ENCODE assay signal across 26 mouse cellular contexts in the genomic region with DNA sequence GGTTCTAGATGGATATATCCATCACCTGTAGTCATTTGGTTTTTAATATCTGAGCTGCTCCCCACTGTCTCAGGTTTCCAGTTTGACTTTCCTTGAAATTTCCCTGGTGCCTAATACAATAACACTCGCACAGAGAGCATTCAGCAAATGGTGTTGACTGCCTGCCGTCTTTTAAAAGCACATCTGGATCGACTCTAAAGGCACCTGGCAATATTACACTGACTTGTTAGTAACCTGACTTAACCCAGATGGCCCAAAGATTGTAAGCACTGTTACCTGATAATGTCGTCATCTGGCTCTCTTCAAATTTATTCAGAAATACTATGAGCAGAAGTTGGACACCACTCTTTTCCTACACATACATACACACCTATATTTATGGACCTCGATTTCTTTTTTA.
A peak's percentile ranks its signal among the peaks of the same experiment; 100 is the strongest.
DNase-seq lines count a peak whose midpoint lies in the region; ATAC-seq lines count a peak whose summit lies in the region.
"Had no signal": no experiment of that assay in that cellular context is flagged by ENCODE, and none has a peak within 500 bp of the region (broad histone marks: within the 10 kb centered on the region; RNA-seq: fewer than 3 reads in every experiment).

No protein-coding gene starts in this region.

- H3K9me3 ChIP-seq in heart, embryonic 14.5 days (ENCODE audit: control insufficient read depth, low read length): no peaks in the 10 kb centered on the region
- H3K9me3 ChIP-seq in embryonic facial prominence, embryonic 11.5 days (replicated peaks; ENCODE audit: control insufficient read depth, low read length): no peaks in the 10 kb centered on the region
- H3K9me3 ChIP-seq in limb, embryonic 11.5 days (ENCODE audit: control insufficient read depth, low read length): no peaks in the 10 kb centered on the region
- no peaks in the 10 kb centered on the region for H3K9me3 ChIP-seq in midbrain, embryonic 16.5 days (replicated peaks; ENCODE audit: control insufficient read depth, low read length, poor library complexity, severe bottlenecking)
- H3K9me3 ChIP-seq: forebrain, embryonic 13.5 days; hindbrain, embryonic 10.5 days had no signal

- H3K9ac ChIP-seq in heart, embryonic 14.5 days (ENCODE audit: low read length): no peak overlapping the region
- no peak overlapping the region for H3K9ac ChIP-seq in embryonic facial prominence, embryonic 11.5 days (replicated peaks; ENCODE audit: low read length)
- no peak overlapping the region for H3K9ac ChIP-seq in limb, embryonic 11.5 days (ENCODE audit: low read length)
- no peak overlapping the region for H3K9ac ChIP-seq in midbrain, embryonic 16.5 days (ENCODE audit: low read depth, low read length)
- H3K9ac ChIP-seq: forebrain, embryonic 13.5 days; forebrain, postnatal 0 days; hindbrain, embryonic 14.5 days had no signal

- 0 out of 4 replicates have a peak, but pooled peaks cover 0 to 5% of the 10 kb centered on the region in 2 experiments for H3K4me1 ChIP-seq in heart, embryonic 14.5 days (ENCODE audit: control insufficient read depth in 2 of 2, insufficient read depth in 2 of 2, low read length in 2 of 2)
- no peaks in the 10 kb centered on the region for H3K4me1 ChIP-seq in embryonic facial prominence, embryonic 11.5 days (ENCODE audit: control insufficient read depth, insufficient read depth, low read length)
- no peaks in the 10 kb centered on the region for H3K4me1 ChIP-seq in limb, embryonic 11.5 days (ENCODE audit: control insufficient read depth, insufficient read depth, low read length)
- H3K4me1 ChIP-seq in midbrain, embryonic 16.5 days (ENCODE audit: control insufficient read depth, insufficient read depth, low read length): no peaks in the 10 kb centered on the region
- H3K4me1 ChIP-seq: forebrain, embryonic 13.5 days; hindbrain, embryonic 10.5 days had no signal

- ATAC-seq in heart, embryonic 14.5 days (ENCODE audit: insufficient number of reproducible peaks, insufficient read depth, low FRiP score, low read depth): no peak
- ATAC-seq in embryonic facial prominence, embryonic 11.5 days (replicated peaks; ENCODE audit: insufficient number of reproducible peaks, low FRiP score, low TSS enrichment, low read depth): no peak
- ATAC-seq in limb, embryonic 11.5 days (ENCODE audit: insufficient number of reproducible peaks, low FRiP score, low TSS enrichment, low read depth): peak; percentile 90; the same call in 1 of the 2 replicates
- ATAC-seq in midbrain, embryonic 16.5 days: no peak
- ATAC-seq: activated CD4-positive, CD25-positive, alpha-beta regulatory T cell, adult 4 months; forebrain, embryonic 13.5 days; forebrain, postnatal 0 days; inflammation-experienced regulatory T-cells, adult 6 months; intestine, postnatal 0 days; Patski had no signal

- intact Hi-C loops in heart, postnatal 10 days (cut with DNase I): no loop called here
- intact Hi-C loops in heart, postnatal 36 days (cut with DNase I): no loop called here

- no peaks in the 10 kb centered on the region for H3K27me3 ChIP-seq in heart, embryonic 14.5 days (ENCODE audit: control insufficient read depth, insufficient read depth, low read length)
- H3K27me3 ChIP-seq in embryonic facial prominence, embryonic 11.5 days (ENCODE audit: control insufficient read depth, insufficient read depth, low read length): no peaks in the 10 kb centered on the region
- no peaks in the 10 kb centered on the region for H3K27me3 ChIP-seq in limb, embryonic 11.5 days (ENCODE audit: control insufficient read depth, insufficient read depth, low read length)
- H3K27me3 ChIP-seq in midbrain, embryonic 16.5 days (ENCODE audit: control insufficient read depth, insufficient read depth, low read depth, low read length): no peaks in the 10 kb centered on the region
- H3K27me3 ChIP-seq: CH12.LX; forebrain, embryonic 13.5 days had no signal

- no peak overlapping the region for H3K27ac ChIP-seq in heart, embryonic 14.5 days (replicated peaks in 1 of 2; ENCODE audit: control insufficient read depth in 1 of 2, insufficient read depth in 1 of 2, low read depth in 2 of 2, low read length in 2 of 2)
- H3K27ac ChIP-seq in embryonic facial prominence, embryonic 11.5 days (replicated peaks; ENCODE audit: low read depth, low read length): no peak overlapping the region
- no peak overlapping the region for H3K27ac ChIP-seq in limb, embryonic 11.5 days (replicated peaks; ENCODE audit: low read depth, low read length)
- H3K27ac ChIP-seq in midbrain, embryonic 16.5 days (ENCODE audit: low read length): no peak overlapping the region
- H3K27ac ChIP-seq: forebrain, embryonic 13.5 days; heart, adult 2 months; hindbrain, embryonic 10.5 days; hindbrain, embryonic 14.5 days had no signal

- no peaks in the 10 kb centered on the region for H3K36me3 ChIP-seq in heart, embryonic 14.5 days (ENCODE audit: control insufficient read depth, insufficient read depth, low read length)
- no peaks in the 10 kb centered on the region for H3K36me3 ChIP-seq in embryonic facial prominence, embryonic 11.5 days (replicated peaks; ENCODE audit: control insufficient read depth, insufficient read depth, low read depth, low read length)
- no peaks in the 10 kb centered on the region for H3K36me3 ChIP-seq in limb, embryonic 11.5 days (ENCODE audit: control insufficient read depth, insufficient read depth, low read length)
- H3K36me3 ChIP-seq in midbrain, embryonic 16.5 days (ENCODE audit: control insufficient read depth, insufficient read depth, low read length): no peaks in the 10 kb centered on the region
- H3K36me3 ChIP-seq: hindbrain, embryonic 10.5 days had no signal

- 48% methylated on average over 5 of the region's 5 CpGs for WGBS in heart, embryonic 14.5 days
- 47% methylated on average over 5 of the region's 5 CpGs for WGBS in embryonic facial prominence, embryonic 11.5 days
- WGBS in limb, embryonic 11.5 days: 38% methylated on average over 5 of the region's 5 CpGs
- WGBS in midbrain, embryonic 16.5 days: 85% methylated on average over 5 of the region's 5 CpGs

- H3K4me3 ChIP-seq in heart, embryonic 14.5 days (ENCODE audit: control insufficient read depth in 1 of 2, insufficient read depth in 1 of 2, low read depth in 1 of 2, low read length in 2 of 2): no peak overlapping the region
- H3K4me3 ChIP-seq in embryonic facial prominence, embryonic 11.5 days (ENCODE audit: low read depth, low read length): no peak overlapping the region
- no peak overlapping the region for H3K4me3 ChIP-seq in limb, embryonic 11.5 days (ENCODE audit: low read depth, low read length)
- no peak overlapping the region for H3K4me3 ChIP-seq in midbrain, embryonic 16.5 days (ENCODE audit: low read depth, low read length)
- H3K4me3 ChIP-seq: forebrain, embryonic 13.5 days; heart, adult 2 months; hindbrain, embryonic 10.5 days had no signal

- DNase-seq in heart, postnatal 10 days: no peak
- peak; percentile 50 for DNase-seq in embryonic facial prominence, embryonic 11.5 days (ENCODE audit: low spot score)
- DNase-seq in limb, embryonic 11.5 days (ENCODE audit: low spot score): peak; percentile 44
- DNase-seq in mesoderm, embryonic 11.5 days (ENCODE audit: low read depth, low spot score): peak; percentile 12
- DNase-seq in gastrocnemius, adult 18-20 months (ENCODE audit: low spot score): no peak
- no peak for DNase-seq in heart, postnatal 36 days
- DNase-seq: adrenal gland, adult 2 months; adrenal gland, postnatal 25 days; cerebellum, adult 18-20 months; cerebellum, adult 9-11 months; forebrain, postnatal 0 days; gastrocnemius, postnatal 10 days; heart, adult 2 months; heart, postnatal 14 days; kidney, adult 8-10 months had no signal

- peak overlapping the region; percentile 18; the same call in 1 of the 2 replicates for H3K4me2 ChIP-seq in heart, embryonic 14.5 days (ENCODE audit: low read length)
- no peak overlapping the region for H3K4me2 ChIP-seq in embryonic facial prominence, embryonic 11.5 days (ENCODE audit: low read depth, low read length)
- H3K4me2 ChIP-seq in limb, embryonic 11.5 days (ENCODE audit: low read depth, severe bottlenecking): no peak overlapping the region
- no peak overlapping the region for H3K4me2 ChIP-seq in midbrain, embryonic 16.5 days (ENCODE audit: low read length)
- H3K4me2 ChIP-seq: forebrain, embryonic 13.5 days; heart, embryonic 11.5 days; hindbrain, embryonic 14.5 days had no signal

Comparison
In these comparisons a context has a peak if more than half of its experiments do, and no peak if none do; other contexts are left out.
1. DNase-seq: peak in embryonic facial prominence, embryonic 11.5 days (single experiment), limb, embryonic 11.5 days (single experiment) and mesoderm, embryonic 11.5 days (single experiment); none in heart, postnatal 10 days (0 of 2), gastrocnemius, adult 18-20 months (single experiment) and heart, postnatal 36 days (0 of 2).